Mouse (Mus musculus): ENCODE measurements around the gene Fgb. TPM values are rescaled to one million over a fixed set of nuclear protein-coding genes. Genes with fewer than 3 reads are reported as not detected.

The Fgb gene
- total and polyA plus RNA-seq, 2 experiments from 2014 or later = not detected

DNA sequence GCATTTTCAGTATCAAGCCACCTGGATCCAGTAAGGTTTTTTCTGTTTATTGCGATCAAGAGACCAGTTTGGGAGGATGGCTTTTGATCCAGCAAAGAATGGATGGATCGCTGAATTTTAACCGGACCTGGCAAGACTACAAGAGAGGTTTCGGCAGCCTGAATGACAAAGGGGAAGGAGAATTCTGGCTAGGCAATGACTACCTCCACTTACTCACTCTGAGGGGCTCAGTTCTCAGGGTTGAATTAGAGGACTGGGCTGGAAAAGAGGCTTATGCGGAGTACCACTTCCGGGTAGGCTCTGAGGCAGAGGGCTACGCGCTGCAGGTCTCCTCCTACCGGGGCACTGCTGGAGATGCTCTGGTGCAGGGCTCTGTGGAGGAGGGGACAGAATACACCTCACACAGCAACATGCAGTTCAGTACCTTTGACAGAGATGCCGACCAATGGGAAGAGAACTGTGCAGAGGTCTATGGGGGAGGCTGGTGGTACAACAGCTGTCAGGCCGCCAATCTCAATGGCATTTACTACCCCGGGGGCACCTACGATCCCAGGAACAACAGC lies 16.8 kb downstream of the Fgb start:
- Histone ChIP-seq H3K27ac (no peak overlapping the region), H3K27me3 (ENCODE audit: insufficient read depth, low read length) (no peaks in the 10 kb centered on the region), H3K4me1 (ENCODE audit: insufficient read depth, low read length) (no peaks in the 10 kb centered on the region), H3K4me3 (ENCODE audit: low read length) (no peak overlapping the region), H3K4me2 (ENCODE audit: low read depth, low read length) (peak overlapping the region; percentile 31), H3K9ac (replicated peaks; ENCODE audit: low read length) (no peak overlapping the region), H3K36me3 (ENCODE audit: insufficient read depth, low read length) (no peaks in the 10 kb centered on the region), H3K9me3 (ENCODE audit: low read length) (no peaks in the 10 kb centered on the region)
- WGBS = 42% methylated on average over 13 of the region's 13 CpGs
- ATAC-seq = peak; percentile 35; the same call in 1 of the 2 replicates
- DNase-seq (ENCODE audit: low spot score) = no peak
- no peak for TF ChIP-seq CTCF (IDR thresholded peaks at IDR 0.05; ENCODE audit: low read depth)

GRCm38 (mm10) chr3:83030331-83030730 lies 19.3 kb downstream of the Fgb start:
- Histone ChIP-seq H3K9ac (replicated peaks; ENCODE audit: low read length) (no peak overlapping the region), H3K27ac (no peak overlapping the region), H3K36me3 (ENCODE audit: insufficient read depth, low read length) (no peaks in the 10 kb centered on the region), H3K4me3 (ENCODE audit: low read length) (no peak overlapping the region), H3K4me1 (ENCODE audit: insufficient read depth, low read length) (no peaks in the 10 kb centered on the region), H3K9me3 (ENCODE audit: low read length) (no peaks in the 10 kb centered on the region), H3K4me2 (ENCODE audit: low read depth, low read length) (no peak overlapping the region), H3K27me3 (ENCODE audit: insufficient read depth, low read length) (no peaks in the 10 kb centered on the region)
- no peak for TF ChIP-seq CTCF (IDR thresholded peaks at IDR 0.05; ENCODE audit: low read depth)
- no peak for ATAC-seq
- DNase-seq (ENCODE audit: low spot score) = no peak
- 91% methylated on average over 4 of the region's 4 CpGs for WGBS

DNA sequence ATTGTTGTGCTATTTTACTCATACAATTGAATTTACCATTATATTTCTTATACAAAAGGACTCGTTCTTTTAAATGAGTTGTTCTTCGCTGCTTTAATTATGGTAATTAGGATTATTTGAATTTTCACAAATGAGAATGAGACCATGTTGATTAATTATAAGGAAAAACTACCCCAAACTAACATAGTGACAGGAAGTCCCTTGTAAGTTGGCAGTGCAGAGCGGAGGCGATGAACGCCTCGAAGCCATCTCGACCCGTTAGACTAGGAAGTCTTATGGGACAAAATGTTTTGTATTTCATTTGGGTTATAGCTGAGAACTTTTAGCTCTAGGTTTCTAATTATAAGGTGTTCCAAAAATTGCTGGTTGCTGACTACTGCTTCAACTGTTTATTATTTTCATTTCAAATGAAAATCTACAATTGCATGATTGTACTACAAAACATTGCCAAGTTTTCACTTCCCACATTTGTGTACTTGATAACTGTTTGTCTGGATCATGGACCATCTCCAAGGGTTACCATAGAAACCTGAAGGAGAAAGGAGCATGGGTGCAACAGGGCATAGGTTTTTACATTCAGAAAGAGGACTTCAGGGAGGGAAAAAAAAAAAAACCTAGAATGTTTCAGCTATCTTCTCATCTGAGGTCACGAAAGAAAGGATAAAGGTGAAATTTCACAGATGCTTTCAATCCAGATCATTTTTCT lies 22.0 kb downstream of the Fgb start:
- ATAC-seq (no peak), DNase-seq (ENCODE audit: low spot score) (no peak)
- no peak for TF ChIP-seq CTCF (IDR thresholded peaks at IDR 0.05; ENCODE audit: low read depth)
- no peak overlapping the region for H3K27ac ChIP-seq
- H3K36me3 ChIP-seq (ENCODE audit: insufficient read depth, low read length) = no peaks in the 10 kb centered on the region
- no peak overlapping the region for H3K4me3 ChIP-seq (ENCODE audit: low read length)
- 77% methylated on average over 9 of the region's 9 CpGs for WGBS
- H3K9me3 ChIP-seq (ENCODE audit: low read length) = no peaks in the 10 kb centered on the region
- no peak overlapping the region for H3K4me2 ChIP-seq (ENCODE audit: low read depth, low read length)
- no peaks in the 10 kb centered on the region for H3K4me1 ChIP-seq (ENCODE audit: insufficient read depth, low read length)
- H3K27me3 ChIP-seq (ENCODE audit: insufficient read depth, low read length) = no peaks in the 10 kb centered on the region
- H3K9ac ChIP-seq (replicated peaks; ENCODE audit: low read length) = no peak overlapping the region

GRCm38 (mm10) chr3:83025475-83026301 lies 24.0 kb downstream of the Fgb start, which contains the start of gene Fga:
Gene Fga, plus strand, starts transcription at chr3:83026076.
- H3K9me3 ChIP-seq (ENCODE audit: low read length) = no peaks in the 10 kb centered on the region
- no peaks in the 10 kb centered on the region for H3K27me3 ChIP-seq (ENCODE audit: insufficient read depth, low read length)
- TF ChIP-seq CTCF (IDR thresholded peaks at IDR 0.05; ENCODE audit: low read depth) = no peak
- H3K27ac ChIP-seq = no peak within 1 kb of the TSS
- H3K36me3 ChIP-seq (ENCODE audit: insufficient read depth, low read length) = no peaks in the 10 kb centered on the region
- H3K9ac ChIP-seq (replicated peaks; ENCODE audit: low read length) = no peak within 1 kb of the TSS
- no peak within 1 kb of the TSS for H3K4me2 ChIP-seq (ENCODE audit: low read depth, low read length)
- no peaks in the 10 kb centered on the region for H3K4me1 ChIP-seq (ENCODE audit: insufficient read depth, low read length)
- 74% methylated on average over 9 of the region's 9 CpGs for WGBS
- no peak within 1 kb of the TSS for H3K4me3 ChIP-seq (ENCODE audit: low read length)
- ATAC-seq (no peak), DNase-seq (ENCODE audit: low spot score) (no peak)

DNA sequence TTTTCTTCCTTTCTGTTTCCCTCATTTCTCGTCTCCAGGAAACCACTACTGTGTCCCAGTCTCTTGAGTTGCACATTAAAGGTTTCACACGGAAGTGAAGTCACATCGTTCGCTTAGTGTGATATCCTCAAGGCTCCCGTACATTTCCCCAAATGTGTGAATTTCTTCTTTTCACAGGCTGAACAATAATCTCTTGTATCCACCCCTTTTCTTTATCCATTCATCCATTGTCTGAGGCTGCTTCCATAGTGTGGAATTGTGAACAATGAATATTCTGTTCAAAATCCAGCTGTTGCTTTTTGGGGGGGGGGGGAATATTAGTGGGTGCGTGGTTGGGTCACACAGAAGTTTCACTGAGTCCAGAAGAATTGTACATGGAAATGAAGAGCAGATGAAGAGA lies 24.6 kb downstream of the Fgb start:
- H3K9ac ChIP-seq (replicated peaks; ENCODE audit: low read length) = no peak overlapping the region
- WGBS = 60% methylated on average over 6 of the region's 6 CpGs
- no peak for DNase-seq (ENCODE audit: low spot score)
- H3K4me1 ChIP-seq (ENCODE audit: insufficient read depth, low read length) = no peaks in the 10 kb centered on the region
- no peak overlapping the region for H3K4me3 ChIP-seq (ENCODE audit: low read length)
- no peak overlapping the region for H3K4me2 ChIP-seq (ENCODE audit: low read depth, low read length)
- no peak for ATAC-seq
- no peaks in the 10 kb centered on the region for H3K36me3 ChIP-seq (ENCODE audit: insufficient read depth, low read length)
- no peak overlapping the region for H3K27ac ChIP-seq
- no peaks in the 10 kb centered on the region for H3K9me3 ChIP-seq (ENCODE audit: low read length)
- no peak for TF ChIP-seq CTCF (IDR thresholded peaks at IDR 0.05; ENCODE audit: low read depth)
- H3K27me3 ChIP-seq (ENCODE audit: insufficient read depth, low read length) = no peaks in the 10 kb centered on the region

- 88% methylated on average over 5 of the region's 5 CpGs for WGBS
These were observed 28.5 kb downstream of the Fgb start for GRCm38 (mm10) chr3:83021176-83021575.

More at GRCm38 (mm10) chr3:83021176-83021575, 28.5 kb downstream of the Fgb start:
- Histone ChIP-seq H3K4me2 (ENCODE audit: low read depth, low read length) (no peak overlapping the region), H3K27ac (no peak overlapping the region), H3K36me3 (ENCODE audit: insufficient read depth, low read length) (no peaks in the 10 kb centered on the region), H3K27me3 (ENCODE audit: insufficient read depth, low read length) (no peaks in the 10 kb centered on the region), H3K4me3 (ENCODE audit: low read length) (no peak overlapping the region), H3K9me3 (ENCODE audit: low read length) (no peaks in the 10 kb centered on the region), H3K9ac (replicated peaks; ENCODE audit: low read length) (no peak overlapping the region), H3K4me1 (ENCODE audit: insufficient read depth, low read length) (no peaks in the 10 kb centered on the region)
- no peak for ATAC-seq
- TF ChIP-seq CTCF (IDR thresholded peaks at IDR 0.05; ENCODE audit: low read depth) = no peak
- DNase-seq (ENCODE audit: low spot score) = no peak

Measured in hindbrain, postnatal 0 days (tissue).